Mouse (Mus musculus): ENCODE results near the gene Oxsm.

The Oxsm gene

DNA sequence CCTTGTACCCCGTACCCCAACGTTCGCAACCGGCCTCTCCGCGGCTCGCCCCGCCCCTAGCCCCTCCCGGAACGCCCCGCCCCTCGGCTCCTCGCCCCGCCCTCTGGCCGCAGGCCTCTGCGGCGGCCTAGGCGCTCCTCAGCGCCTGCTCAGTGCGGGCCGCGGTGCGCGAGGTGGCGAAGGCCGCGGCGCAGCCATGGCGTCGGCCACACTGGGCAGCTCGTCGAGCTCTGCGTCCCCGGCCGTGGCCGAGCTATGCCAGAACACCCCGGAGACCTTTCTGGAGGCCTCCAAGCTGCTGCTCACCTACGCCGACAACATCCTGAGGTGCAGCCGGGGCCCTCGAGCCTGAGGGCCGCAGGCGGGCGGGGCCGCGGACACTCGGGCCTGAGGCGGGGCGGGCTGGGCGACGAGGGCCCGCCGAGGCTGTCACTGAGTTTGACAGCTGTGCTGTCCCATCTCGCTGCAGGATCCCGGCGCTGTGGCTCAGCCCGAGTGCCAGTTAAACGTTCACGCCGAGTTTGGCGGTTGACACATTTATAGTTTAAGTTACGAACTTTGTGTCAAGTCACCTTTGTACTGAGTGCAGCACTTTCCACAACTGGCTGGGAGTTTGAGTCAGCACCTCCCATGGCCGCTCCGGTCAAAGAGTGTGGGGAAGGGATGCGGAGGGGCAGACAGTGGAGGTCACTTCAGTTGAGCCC, at the start of gene Oxsm, which contains the start of gene Ngly1:
Gene Oxsm (minus strand): TSS at position 638 of the 704 bp plus-strand sequence.
Gene Ngly1 (plus strand): TSS at position 110 of the 704 bp plus-strand sequence.
- DNase-seq = peak; percentile 85

DNA sequence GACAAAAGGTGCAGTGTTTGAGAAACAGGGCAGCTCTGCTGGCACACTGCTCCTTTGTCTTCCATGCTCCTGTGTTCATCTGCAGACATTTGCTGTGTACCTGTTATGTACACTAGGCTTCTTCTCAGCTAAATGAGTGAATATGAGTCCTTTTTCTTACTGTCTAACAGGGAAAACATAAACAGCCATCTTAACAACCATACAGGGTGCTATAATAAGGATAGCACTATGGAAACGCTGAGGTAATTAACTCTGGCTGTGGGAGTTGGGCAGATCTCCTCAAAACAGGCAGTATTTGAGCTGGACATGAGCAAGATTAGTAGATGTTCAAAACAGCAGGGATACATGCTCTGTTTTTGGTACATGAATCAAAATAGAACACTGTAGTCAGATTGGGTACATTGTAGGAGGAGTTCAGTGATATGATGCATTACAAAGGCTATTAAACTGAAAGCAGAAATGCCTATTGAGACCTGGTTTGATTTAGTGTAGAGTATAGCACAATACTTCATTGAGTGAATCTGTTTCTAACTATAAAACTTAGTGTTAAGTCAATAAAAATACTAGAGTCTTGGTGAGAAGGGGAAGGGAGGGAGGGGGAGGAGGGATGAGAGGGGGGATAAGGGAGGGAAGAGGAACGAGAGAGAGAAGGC, 47.3 kb upstream of the Oxsm start:
- no peak for DNase-seq

DNA sequence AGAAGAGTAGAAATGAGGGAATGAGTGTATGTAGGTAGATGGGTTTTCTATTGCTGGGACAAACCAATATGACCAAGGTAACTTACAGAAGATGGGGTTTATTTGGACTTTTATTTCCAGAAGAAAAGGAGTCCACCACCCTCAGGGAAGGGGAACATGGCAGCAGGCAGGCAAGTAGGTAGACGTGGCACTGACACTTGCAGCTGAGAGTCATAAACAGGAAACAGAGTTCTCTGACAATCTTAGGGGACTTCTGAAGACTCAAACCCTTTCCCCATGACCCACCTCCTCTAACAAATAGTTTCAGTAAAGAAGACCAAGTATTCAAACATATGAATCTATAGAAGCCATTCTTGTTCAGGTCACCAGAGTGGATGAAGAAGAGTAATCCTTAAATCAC, 44.3 kb upstream of the Oxsm start:
- DNase-seq = no peak

DNA sequence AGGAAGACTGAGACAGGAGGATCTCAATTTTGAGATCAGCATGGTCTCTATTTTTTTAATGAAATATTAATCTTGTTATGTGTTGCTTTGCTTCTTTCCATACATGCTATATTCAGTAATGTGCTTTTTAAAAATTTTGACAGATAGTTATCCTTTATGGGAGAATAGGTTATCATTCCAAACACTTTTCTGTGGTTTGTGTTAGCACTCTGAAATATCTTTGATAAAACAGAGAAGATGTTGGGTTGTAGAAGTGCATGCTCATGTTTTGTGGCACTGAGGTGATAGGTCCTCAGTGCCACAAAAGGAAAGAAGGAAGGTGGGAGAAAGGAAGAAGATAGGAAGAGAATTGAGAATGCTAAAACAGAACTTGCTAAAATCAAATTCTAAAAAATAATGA, 43.4 kb upstream of the Oxsm start:
- DNase-seq = no peak

DNA sequence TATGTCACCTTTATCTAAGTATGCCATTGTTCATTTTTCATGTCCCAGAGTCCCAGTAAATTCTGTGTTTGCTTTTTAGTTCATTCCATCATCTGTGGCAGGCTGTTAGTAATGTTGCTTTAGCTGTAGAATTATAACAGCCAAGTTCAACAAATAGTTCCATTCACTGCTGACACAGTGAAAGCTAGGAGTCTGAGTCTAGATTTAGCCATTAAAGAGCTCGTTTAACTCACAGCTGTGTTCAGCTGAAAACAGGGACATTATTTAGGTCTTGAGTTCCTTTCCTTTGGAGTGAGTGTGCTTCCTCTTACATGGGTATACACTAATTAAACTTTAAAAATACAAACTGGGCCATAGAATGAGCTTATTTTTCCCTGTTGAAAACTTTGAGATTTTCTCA, 42.8 kb upstream of the Oxsm start:
- DNase-seq = no peak

DNA sequence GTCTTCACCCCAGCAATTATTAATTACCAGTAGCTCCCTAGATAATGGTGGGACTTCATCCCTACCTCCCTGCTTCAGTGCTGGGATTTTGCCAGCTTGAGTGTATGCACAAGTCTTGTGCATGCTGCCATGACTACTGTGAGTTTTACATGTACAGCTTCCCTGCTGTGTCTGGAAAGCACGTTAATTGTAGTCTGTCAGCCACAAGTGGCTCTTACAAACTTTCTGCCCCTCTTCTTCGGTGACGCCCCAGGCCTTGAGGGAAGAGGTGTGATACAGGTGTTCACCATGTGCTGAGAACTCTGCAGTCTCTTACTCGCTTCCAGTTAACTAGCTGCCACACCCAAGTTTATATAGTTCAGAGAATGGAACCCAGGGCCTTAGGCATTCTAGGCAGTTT, 34.4 kb upstream of the Oxsm start:
- DNase-seq = no peak

DNA sequence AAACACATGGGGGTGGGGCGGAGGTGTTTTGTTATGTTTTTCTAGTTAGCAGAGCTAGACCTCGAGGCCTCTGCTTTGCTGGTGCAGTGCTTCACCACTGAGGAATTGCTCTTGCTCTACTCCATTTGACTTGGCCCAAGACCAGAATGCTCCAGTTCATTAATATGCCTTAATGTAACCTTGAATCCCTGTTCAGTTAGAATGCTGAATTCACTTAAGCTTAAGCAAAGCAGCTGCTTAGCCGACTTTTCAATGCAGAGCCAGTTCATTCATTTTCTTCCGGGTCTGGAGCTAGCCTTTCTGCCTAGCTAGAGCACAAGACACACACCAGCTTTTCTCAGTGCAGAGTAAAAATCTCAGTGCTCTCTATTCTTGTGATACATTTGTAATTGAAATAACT, 29.6 kb upstream of the Oxsm start:
- no peak for DNase-seq

DNA sequence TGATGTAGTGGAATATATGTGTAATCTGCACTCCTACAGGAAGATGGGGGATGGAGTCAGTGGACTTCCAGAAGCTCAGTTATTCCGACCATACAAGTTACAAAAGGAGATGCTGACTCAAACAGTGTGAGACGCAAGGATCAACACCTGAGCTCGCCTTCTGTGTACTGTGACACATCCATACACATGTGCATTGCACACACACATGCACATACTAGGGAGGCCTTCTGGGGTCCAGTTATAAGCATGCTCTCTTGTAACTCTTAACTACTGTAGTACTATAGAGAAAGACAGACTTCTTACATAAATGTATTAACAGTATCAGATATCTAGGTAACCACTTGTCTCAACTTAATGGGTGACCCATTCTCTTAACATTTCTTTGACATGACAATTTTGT, 24.1 kb upstream of the Oxsm start:
- no peak for DNase-seq

DNA sequence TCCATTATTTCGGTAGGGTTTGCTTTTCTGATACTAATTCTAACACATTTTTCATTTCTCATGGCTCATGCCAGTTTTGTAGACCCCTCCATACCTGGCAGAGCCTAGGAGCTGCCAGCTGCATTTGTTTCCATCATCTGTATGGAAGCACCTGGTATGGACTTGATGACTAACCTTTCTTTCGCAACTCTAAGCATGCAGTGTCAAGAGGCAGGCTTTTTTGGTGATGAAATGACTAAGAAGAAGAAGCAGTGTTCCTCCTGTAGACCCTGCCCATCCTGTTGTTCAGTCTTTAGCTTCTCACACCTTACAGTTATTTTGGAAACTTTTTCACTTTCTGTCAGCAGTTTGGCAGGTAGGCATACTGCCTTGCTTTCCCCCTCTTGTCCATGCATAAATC, 20.2 kb upstream of the Oxsm start:
- DNase-seq = no peak

DNA sequence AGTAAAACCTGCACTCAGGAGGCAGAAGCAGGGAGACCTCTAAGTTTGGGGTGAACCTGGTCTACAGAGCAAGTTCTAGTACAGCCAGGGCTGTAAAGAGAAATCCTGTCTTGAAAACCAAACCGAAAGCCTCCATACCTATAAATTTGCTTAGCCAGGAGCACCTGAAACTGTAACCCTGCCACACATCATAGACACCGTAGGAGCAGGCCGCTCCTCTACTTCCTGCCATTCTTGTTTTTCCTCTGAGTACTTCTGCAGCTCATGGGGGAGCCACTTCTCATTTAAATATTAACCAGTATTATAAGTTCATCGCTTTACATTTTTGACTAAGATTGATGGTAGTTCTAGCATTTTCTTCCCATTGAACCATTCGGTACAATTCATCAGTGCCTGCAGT, 17.4 kb upstream of the Oxsm start:
- DNase-seq = no peak

DNA sequence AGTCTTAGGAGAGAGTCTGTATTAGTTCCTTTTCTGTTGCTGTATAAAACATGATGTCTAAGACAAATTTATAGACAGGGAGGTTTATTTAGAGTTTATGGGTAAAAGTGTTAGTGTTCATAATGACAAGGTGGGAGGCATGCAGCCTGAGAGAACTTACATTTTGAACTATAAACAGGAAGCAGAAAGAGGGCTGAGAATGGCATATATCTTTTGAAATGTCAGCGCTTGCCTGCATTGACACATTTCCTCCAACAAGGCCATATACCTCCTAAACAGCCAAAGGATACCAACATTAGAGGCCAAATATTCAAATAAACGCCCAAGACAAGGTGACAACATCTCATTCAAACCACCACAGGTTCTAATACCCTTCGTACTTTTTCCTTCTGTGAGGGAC, 12.3 kb upstream of the Oxsm start:
- DNase-seq = no peak

DNA sequence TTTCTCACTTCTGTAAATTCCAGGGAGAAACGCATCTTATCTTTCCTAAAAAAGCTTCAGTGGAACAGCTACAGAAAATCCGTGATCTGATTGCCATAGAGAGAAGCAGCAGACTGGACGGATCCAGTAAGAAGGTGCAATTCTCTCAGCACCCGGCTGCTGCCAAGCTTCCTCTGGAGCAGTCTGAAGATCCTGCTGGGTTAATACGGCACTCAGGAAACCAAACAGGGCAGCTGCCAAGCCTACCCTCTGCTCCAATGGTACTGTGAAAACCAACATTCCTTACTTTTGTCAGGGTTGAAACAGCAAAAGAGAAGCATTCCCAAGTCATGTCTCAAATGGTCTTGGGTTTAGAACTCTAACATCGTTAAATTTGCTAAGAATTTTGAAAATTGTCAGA, 10.9 kb upstream of the Oxsm start:
- peak; percentile 13 for DNase-seq

DNA sequence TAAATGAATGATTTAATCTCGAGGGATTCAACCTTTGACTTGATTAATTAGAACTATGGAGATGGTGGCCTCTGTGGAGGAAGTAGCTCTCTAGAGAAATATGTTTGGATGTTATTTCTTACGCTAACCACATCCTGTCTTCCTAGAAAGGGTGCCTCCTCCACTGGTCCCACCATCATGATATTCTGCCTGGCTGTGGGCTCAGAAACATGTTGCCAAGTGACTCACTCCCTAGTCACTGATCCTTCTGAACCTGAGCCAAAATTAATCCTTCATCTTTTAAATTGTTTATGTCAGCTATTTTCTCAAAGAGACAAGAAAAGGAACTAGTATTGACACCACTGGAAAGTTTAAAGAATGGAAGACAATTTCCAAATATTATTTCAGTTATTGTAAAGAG, 6.6 kb upstream of the Oxsm start:
- DNase-seq = no peak

DNA sequence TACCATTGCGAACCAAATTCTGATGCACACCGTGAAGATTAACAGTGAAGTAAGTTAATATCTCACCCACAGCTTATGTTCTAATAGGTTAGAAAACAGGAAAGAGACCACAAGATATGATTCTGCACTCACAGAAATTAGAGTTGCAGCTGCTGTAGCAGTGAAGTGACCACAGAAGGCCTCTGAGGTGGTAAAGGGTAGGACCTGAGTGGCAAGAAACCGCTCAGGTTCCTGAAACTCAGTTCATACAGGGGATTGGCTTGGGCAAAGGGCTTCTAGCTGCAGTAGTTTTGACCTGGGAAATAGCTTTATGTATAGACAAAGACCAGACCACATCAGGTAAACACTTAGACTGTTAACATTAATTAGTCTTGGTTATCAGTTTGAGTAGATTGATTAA, 6.1 kb upstream of the Oxsm start:
- DNase-seq = no peak

DNA sequence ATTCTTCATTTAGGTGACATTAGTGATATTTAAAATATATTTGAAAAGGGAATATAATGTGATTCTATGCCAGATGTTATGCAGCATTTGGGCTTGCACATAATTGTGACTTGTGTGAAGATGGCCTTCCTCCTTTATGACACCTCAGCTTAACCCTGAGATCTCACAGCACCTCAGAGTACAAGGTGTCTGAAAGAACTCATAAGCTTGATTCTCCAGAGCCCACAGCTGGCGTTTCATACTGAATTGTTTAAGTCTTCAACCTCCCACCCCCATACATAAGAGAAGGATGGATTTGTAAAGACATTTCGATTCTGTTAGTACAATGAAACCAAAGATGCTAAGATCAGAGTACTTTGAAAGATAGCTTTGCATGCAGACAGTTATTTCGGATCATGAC, 491 bp upstream of the Oxsm start:
- no peak for DNase-seq

DNA sequence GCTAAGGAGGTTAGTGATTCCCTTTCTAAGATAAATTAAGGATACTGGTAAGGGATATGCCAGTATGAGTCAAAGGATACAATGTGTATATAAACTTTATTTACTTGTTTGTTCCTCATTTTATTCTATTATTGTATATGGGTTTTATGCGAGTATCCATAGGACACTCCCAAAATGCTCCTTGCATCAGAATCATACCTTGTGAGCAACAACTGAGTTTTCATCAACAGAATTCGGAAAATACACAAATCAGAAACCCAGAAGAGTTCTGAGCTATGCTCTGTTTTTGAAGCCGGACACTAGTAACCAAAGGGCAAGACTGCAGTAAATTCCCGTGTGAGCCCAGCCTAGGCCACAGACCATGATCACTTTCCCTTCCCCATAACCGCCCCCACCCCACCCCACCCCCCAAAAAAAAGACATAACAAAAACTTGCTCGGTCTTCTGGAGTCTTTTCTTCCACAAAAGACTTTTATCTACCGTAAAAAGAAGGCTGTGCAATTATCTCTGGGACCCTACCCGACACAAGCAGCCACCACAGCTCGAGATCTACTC, 928 bp downstream of the Oxsm start:
- DNase-seq = no peak

DNA sequence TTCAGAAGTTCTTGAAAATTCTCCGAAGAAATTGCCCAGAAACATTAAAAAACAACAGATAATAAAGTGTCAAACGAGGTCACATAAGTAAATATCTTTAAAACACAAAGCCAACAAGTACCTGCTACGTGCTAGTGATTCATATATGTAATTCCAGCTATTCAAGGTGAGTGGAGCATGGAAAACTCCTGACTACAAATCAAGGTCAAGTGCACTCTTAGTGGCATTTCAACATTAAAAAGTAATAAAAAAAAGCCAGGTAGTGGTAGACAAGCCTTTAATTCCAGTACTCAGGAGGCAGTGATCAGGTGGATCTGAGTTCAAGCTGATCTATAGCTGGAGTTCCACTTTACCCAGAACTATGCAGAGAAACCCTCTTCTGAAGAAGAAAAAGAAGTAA, 1.5 kb downstream of the Oxsm start:
- no peak for DNase-seq

DNA sequence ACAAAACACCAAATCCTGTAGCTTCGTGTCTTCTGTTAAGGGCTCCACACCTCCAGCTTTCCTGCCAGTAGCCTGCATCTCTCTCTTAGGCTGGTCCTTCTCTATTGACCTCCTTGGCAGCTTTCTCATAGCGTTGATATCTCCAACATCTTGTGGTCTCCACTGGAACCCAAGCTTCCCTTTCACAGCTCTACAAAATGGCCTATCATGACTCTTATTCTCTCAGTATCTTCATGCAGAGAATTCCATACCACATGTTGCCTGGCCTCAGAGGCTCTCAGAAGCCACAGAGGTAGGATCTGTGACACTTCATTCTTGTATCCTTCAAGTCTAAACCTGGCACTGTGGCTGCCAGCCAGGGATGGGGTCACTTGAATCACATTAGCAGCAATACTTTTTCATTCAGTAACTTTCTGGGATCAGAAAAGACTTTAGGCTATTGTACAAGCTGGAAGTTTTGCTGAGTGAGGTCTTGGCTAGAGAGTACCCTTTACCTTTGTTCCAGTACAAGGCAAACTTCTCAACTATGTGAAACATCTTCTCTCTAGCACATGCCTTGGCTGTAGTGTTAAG, 3.2 kb downstream of the Oxsm start:
- no peak for DNase-seq

DNA sequence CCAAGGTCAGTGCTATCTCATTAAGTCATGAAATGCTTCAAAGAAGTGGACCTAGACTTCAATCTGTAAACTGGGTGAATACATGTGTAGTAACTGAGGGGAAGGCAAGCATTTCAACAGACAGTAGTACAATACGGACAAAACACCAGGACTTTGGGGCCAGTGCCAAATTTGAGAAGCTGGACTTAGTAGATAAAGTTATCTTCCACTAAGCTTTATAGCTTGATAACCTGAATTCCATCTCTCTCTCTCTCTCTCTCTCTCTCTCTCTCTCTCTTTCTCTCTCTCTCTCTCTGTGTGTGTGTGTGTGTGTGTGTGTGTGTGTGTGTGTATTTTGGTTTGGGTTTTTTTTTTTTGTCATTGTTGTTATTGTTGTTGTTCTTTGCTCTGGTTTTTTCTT, 4.5 kb downstream of the Oxsm start:
- no peak for DNase-seq

DNA sequence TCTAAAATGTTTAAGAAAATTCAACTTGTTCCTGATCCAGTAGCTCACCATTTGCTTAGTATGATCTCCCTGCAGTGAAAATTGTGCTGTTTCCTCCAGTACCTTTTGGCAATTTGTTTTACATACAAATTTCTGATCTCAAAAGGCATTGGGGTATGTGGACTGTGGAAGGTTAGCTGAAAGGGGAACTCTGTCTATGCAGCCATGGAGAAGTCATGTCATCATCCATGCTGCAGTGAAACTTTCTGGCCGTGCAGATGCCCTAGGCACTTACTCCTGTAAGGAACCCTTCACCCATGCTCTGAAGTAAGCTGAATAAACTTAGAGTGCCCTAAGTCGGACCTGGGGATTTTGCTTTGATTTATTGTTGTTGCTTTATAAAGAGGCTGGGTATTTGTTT, 5.2 kb downstream of the Oxsm start:
- no peak for DNase-seq

DNA sequence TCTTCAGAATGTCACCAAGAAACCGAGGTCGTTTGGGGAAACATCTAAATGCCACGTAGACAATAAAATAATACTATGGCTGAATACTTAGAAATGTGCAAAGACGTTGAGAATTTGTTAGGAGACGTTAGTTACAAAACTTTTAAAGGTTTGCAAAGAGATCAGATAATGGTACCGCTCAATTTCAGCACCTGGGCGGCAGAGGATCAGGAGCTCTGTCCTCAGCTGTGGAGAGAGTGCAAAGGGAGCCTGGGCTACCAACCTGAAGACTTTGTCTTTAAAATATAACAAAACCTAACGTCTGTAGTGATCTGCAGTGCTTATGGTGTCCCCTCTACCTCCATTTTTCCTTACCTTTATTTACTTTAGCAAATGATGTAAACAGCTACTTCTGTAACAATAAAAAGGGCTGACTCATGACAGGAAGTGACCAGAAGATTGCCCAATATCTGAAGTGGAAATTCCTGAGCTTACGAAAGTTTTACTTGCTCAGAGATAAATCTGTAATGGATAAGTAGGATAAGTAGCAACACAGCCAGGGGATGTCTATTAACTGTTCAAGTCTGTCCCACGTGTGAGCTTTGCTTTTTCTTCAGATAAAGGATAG, 5.9 kb downstream of the Oxsm start:
- no peak for DNase-seq

DNA sequence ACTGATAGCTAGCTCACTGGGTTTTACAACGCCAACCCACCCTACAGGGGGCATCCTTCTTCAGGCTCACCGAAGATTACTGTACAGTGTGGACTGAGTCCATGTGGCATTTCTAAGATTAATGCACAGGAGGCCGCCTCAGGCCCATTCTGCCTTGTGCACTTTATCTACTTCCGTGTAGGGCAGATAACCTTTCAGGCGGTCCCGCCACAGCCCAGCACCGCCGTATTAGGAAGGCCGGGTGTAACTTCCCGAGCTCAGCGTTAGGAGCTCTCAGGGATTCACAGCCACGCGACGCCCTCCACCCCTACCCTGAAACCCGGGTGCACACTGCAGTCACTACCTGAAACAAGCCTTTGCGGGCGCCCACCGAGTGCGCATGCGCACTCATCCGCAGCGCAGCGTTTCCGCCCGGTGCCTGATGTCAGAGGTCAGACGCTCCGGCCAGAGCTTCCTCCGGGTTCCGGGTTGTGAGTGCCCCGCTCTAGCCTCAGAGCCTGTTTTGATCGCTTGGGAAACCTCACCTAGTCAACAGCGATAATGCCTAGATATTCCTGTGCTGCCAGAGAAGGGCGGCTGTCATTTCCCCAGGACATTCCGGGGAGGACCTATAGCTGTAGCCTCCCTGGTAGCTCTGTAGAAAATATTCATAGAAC, 6.5 kb downstream of the Oxsm start:
- DNase-seq = peak; percentile 86

DNA sequence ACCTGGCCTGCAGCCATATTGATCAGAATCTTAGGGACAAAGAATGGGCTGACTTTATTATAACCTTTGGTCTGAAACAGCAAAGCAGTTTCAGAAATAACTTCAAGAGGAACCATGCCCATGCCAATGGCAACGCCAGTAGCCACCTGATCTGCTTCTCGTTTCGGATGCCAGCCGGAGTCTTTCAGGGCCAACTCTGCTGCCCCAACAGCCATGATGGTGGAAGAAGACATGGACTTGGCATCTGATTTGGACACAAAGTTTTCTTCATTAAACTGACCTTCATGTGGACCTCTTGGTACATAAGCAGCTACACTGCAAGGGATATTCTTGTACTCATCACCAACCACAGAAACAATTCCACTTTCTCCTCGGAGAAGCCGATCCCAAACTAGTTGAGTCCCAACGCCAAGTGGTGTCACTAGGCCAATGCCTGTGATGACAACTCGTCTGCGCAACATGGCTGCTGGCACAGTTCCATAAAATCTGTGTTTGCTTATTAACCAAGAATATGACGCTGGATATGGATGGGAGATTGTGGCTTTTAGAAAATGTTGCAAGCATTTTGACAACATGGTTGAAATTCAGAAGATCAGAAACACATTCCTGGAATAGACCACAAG, 7.3 kb downstream of the Oxsm start:
- no peak for DNase-seq

Measured in right cerebral cortex, postnatal 14 days (tissue).